Mouse (Mus musculus) left cerebral cortex, postnatal 4 days (tissue): Measurements from ENCODE around the gene Gucy1b2. TPM values are rescaled to one million over a fixed set of nuclear protein-coding genes. Genes with fewer than 3 reads are reported as not detected.

Experiments used
- DNase-seq: peaks from one replicate; pipeline ENCODE4 v3.0.0-alpha.2; 2022
- intact Hi-C: fragments of 180-260 bp; cut with DNase I; formaldehyde crosslinking; loops from one replicate; pipeline ENCODE4 v1.15.1; 2025
- total RNA-seq, 2 experiments: library from RNA; stranded (reverse); gene quantifications; 2 replicates each; pipeline ENCODE4 v1.2.3; 2021

Gucy1b2 gene
- total RNA-seq = 1 to 10 TPM in 1 of 2 experiments, under 1 TPM in 1; 0.74 to 1.3 TPM

- DNase-seq = no peak
Observed at GRCm38 (mm10) chr14:62456239-62456747, at the start of gene Gucy1b2. Gene Gucy1b2 (minus strand): TSS chr14:62456289.

DNA sequence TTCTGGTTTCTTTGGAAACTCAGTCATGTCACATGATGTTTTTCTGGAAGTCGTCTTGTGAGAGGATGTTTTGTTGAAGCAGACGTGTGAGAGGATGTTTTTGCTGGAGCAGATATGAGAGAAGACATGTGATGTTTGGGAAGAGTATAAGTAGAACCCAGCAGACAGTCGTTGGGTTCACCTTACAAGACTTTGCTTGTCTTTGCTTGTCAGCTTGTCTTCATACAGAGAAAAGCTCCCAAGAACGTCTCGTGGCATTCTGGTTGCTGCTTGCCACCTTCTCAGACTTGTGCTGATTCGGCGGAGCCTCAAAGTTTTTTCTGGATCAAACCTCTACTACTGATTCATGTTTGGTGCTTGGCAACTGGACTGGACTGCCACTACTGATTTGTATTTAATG is 41.3 kb upstream of the Gucy1b2 start:
- DNase-seq = no peak
- intact Hi-C loops = loop anchor here (10.0 kb wide), 2 partner anchors 107 to 437 kb away; no protein-coding TSS in a partner anchor

More at GRCm38 (mm10) chr14:62456239-62456747, at the start of gene Gucy1b2:
- intact Hi-C loops = loop anchor here (5.0 kb wide), 3 partner anchors 809 to 1109 kb away; no protein-coding TSS in a partner anchor

DNA sequence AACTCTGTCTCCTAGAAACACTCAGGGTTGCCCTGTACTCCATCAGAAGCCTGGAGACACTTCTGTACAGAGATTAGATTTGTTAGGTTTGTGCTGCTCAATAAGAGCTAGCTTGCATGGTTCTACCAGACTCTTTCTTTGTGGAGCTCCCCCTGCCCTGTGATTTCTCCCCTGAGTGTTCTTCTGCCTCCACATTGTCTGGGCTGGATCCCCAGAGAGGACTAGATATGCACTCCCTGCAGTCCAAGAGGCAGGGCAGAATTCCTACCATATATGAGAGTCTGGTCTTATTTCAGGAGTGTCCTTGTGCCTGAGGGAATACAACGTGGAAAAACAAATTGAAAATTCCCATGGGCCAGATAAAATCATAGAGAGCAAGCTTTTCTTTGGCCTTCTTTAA is 40.4 kb upstream of the Gucy1b2 start:
- DNase-seq = no peak

GRCm38 (mm10) chr14:62493456-62493855 is 37.4 kb upstream of the Gucy1b2 start:
- intact Hi-C loops = loop anchor here (10.0 kb wide), 2 partner anchors 111 to 441 kb away; no protein-coding TSS in a partner anchor
- DNase-seq = no peak

More for the DNA sequence above, 40.4 kb upstream of the Gucy1b2 start:
- intact Hi-C loops = loop anchor here (10.0 kb wide), 2 partner anchors 108 to 438 kb away; no protein-coding TSS in a partner anchor

GRCm38 (mm10) chr14:62492196-62492850 is 36.2 kb upstream of the Gucy1b2 start:
- intact Hi-C loops = loop anchor here (10.0 kb wide), 2 partner anchors 112 to 442 kb away; no protein-coding TSS in a partner anchor

DNA sequence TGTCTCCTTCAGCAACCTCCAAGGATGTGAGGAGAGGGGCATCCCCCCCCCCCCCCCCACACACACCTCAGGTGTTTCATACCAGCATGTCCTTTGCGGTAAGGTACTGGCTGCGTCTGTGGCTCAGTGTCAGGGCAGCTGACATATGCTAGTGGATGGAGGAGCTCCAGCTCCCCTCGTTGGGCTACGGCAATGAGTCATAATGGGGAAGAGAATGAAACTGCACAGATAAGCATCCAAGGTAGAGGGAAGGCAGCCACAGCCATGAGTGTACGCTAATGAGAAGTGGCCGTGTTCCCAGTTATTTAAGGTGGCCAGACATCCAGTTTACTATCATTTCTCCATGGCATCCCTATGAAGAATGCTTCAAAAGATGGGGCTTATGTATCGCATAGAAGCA is 32.2 kb upstream of the Gucy1b2 start:
- intact Hi-C loops = no loop called here
- no peak for DNase-seq

More at GRCm38 (mm10) chr14:62492196-62492850, 36.2 kb upstream of the Gucy1b2 start:
- peak; percentile 87 for DNase-seq

GRCm38 (mm10) chr14:62481381-62481780 is 25.3 kb upstream of the Gucy1b2 start:
- intact Hi-C loops = no loop called here
- no peak for DNase-seq

- intact Hi-C loops = no loop called here
- DNase-seq = peak; percentile 82
Observed at GRCm38 (mm10) chr14:62479395-62479794, 23.3 kb upstream of the Gucy1b2 start.

- intact Hi-C loops = no loop called here
Observed at GRCm38 (mm10) chr14:62474481-62474880, 18.4 kb upstream of the Gucy1b2 start.

DNA sequence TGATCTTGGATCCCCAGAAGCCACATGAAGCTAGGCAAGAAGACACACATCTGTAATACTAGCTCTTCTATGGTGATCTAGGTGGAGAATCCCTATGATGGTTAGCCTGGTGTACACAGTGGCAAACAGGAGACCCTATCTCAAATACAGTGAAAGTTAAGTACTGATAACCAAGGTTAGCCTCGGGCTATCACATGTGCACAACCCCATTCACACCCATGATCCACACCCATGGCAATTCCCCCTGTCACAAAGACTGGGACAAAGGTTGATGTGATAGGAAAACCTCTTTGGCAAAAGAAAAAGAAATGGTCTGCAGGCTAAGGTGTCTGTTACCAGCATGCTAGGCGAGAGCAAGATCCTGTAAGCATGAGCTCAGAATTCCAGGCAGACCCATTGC is 16.0 kb upstream of the Gucy1b2 start:
- no peak for DNase-seq
- intact Hi-C loops = no loop called here

More at GRCm38 (mm10) chr14:62474481-62474880, 18.4 kb upstream of the Gucy1b2 start:
- no peak for DNase-seq

- intact Hi-C loops = no loop called here
- DNase-seq = no peak
Observed at GRCm38 (mm10) chr14:62468753-62469125, 12.7 kb upstream of the Gucy1b2 start.

- DNase-seq = no peak
- intact Hi-C loops = no loop called here
Observed at GRCm38 (mm10) chr14:62468119-62468752, 12.1 kb upstream of the Gucy1b2 start.

DNA sequence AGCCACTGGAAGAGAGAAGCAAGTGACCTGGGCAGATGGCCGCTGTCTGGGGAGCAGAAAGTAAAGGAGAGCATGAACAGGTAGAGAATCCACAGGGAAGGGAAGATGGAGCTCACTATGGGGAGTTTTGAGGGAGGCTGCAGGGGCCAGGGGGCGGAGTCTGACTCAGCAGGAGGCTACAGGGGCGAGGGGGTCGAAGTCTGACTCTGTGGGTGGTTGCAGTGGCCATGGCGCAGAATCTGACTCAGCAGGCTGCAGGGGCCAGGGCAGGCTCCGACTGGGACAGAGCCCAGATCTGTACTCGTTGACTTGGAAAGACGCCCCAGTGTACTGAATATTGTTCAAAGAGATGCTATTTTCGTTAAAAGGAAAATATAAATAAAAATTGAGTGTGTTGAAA is 8.9 kb upstream of the Gucy1b2 start:
- intact Hi-C loops = no loop called here
- DNase-seq = peak; percentile 25

GRCm38 (mm10) chr14:62459541-62459940 is 3.5 kb upstream of the Gucy1b2 start:
- intact Hi-C loops = loop anchor here (5.0 kb wide), 3 partner anchors 812 to 1112 kb away; no protein-coding TSS in a partner anchor
- DNase-seq = no peak

DNA sequence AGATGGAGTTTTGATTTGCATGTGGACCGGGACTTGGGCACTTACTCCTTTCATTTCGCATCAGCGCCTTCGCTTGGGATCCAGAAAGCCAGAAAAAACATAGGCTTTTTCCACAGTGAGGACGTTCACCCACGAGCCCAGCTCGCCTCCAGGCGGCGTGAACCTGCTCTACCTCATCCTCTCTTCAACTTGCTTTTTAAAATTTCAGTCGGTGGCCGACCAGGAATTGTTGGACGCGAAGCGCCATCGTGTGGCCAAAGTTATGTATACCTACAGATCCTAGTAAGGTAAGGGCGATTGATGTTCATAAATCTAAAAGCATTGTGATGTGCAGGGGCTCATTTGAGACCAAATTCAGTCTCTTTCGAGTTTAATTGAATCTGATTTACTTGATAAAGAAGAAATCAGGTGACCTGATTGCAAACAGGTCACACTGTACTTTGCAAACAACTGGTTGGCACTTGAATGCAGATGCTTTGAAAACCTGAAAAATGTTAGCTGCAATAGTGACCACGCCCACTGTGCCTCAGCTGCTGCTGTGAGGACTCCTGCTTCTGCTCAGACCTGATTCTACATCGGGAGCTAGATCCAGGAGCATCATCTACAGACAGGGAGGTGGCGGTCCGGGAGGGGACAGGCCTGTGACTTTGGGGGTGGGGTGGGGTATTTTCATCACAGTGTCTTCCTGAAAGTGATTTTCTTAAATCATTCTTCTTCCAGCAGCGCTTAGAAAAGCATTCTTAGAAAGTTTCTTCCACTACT is 1.5 kb upstream of the Gucy1b2 start:
- peak; percentile 94 for DNase-seq
- intact Hi-C loops = loop anchor here (5.0 kb wide), 3 partner anchors 810 to 1110 kb away; no protein-coding TSS in a partner anchor

- DNase-seq = no peak
- intact Hi-C loops = loop anchor here (5.0 kb wide), 3 partner anchors 808 to 1108 kb away; no protein-coding TSS in a partner anchor
Observed at GRCm38 (mm10) chr14:62455570-62455879, 564 bp downstream of the Gucy1b2 start.

- DNase-seq = no peak
- intact Hi-C loops = loop anchor here (5.0 kb wide), 3 partner anchors 808 to 1108 kb away; no protein-coding TSS in a partner anchor
Observed at GRCm38 (mm10) chr14:62454760-62455569, 1.1 kb downstream of the Gucy1b2 start.

GRCm38 (mm10) chr14:62454136-62454535 is 2.0 kb downstream of the Gucy1b2 start:
- intact Hi-C loops = no loop called here
- no peak for DNase-seq

GRCm38 (mm10) chr14:62453276-62453675 is 2.8 kb downstream of the Gucy1b2 start:
- intact Hi-C loops = no loop called here
- DNase-seq = no peak

DNA sequence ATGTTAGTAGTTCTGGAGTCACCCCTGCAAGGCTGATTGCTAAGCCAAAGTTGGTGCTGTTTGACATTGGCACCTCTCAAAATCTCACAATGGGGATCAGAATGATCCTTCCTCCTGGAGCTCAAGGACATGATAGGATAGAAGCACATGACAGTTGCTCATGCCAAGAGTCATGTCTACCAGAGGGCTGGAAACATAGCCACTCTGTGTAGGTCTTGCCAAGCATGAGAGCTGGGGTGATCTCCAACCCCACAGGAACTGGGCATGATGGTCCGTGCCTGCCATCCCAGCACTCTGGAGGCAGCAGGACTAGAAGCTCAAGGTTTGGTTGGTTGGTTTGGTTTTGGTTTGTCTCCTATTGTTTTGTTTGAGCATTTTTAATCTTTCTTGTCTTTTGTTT is 5.4 kb downstream of the Gucy1b2 start:
- intact Hi-C loops = no loop called here
- DNase-seq = no peak
